Mouse (Mus musculus) urinary bladder, postnatal 36 days (tissue): Measurements from ENCODE around the gene Klf16.

Experiments
- DNase-seq, 2 experiments: peaks; one replicate each; pipeline ENCODE4 v3.0.0; 2022; ENCODE audit warnings: low spot score in 2 of 2, mixed read lengths in 1 of 2

The Klf16 gene

GRCm38 (mm10) chr10:80543873-80544272 lies 33.2 kb downstream of the Klf16 start:
- no peak for DNase-seq

GRCm38 (mm10) chr10:80539493-80539892 lies 37.6 kb downstream of the Klf16 start:
- no peak for DNase-seq

GRCm38 (mm10) chr10:80538710-80539394 lies 38.3 kb downstream of the Klf16 start, which contains the start of gene Atp8b3:
Atp8b3 (minus strand) TSS chr10:80539124.
- peak; percentile 59 to 81 for DNase-seq

- no peak for DNase-seq
Observed at GRCm38 (mm10) chr10:80538180-80538579, 38.9 kb downstream of the Klf16 start.

- DNase-seq, result no peak
Observed at GRCm38 (mm10) chr10:80535711-80536110, 41.4 kb downstream of the Klf16 start.

GRCm38 (mm10) chr10:80535071-80535470 lies 42.0 kb downstream of the Klf16 start:
- DNase-seq, result no peak

- DNase-seq, result no peak
Observed at GRCm38 (mm10) chr10:80533704-80534103, 43.4 kb downstream of the Klf16 start.

- no peak for DNase-seq
Observed at GRCm38 (mm10) chr10:80532783-80533182, 44.3 kb downstream of the Klf16 start.

- DNase-seq, result no peak
Observed at GRCm38 (mm10) chr10:80526172-80526571, 50.9 kb downstream of the Klf16 start.

GRCm38 (mm10) chr10:80523299-80523698 lies 53.8 kb downstream of the Klf16 start:
- DNase-seq, result no peak

- no peak for DNase-seq
Observed at GRCm38 (mm10) chr10:80519287-80519686, 57.8 kb downstream of the Klf16 start.
